Mouse (Mus musculus) testis, adult 2 months (tissue): ENCODE results near the gene Zdhhc13. TPM values are rescaled to one million over a fixed set of nuclear protein-coding genes. Genes with fewer than 3 reads are reported as not detected.

Experiments used
- H3K27ac ChIP-seq: fragments of 200-500 bp; 2 replicates; pipeline ENCODE4 v1.5.1; 2012; ENCODE audit warnings: low read depth, low read length; ENCODE audit not compliant: control insufficient read depth, insufficient read depth
- H3K27me3 ChIP-seq: fragments of 200-500 bp; 2 replicates; pipeline ENCODE4 v1.6.1; 2012; ENCODE audit warnings: mild to moderate bottlenecking, low read length, moderate library complexity; ENCODE audit not compliant: control insufficient read depth, insufficient read depth
- H3K36me3 ChIP-seq: fragments of 200-500 bp; 2 replicates; pipeline ENCODE4 v1.6.1; 2012; ENCODE audit warnings: mild to moderate bottlenecking, low read length; ENCODE audit not compliant: control insufficient read depth, insufficient read depth
- H3K4me1 ChIP-seq: fragments of 200-500 bp; 2 replicates; pipeline ENCODE4 v1.6.1; 2012; ENCODE audit warnings: low read length; ENCODE audit not compliant: control insufficient read depth, insufficient read depth
- H3K4me3 ChIP-seq: fragments of 200-500 bp; 2 replicates; pipeline ENCODE4 v1.5.1; 2012; ENCODE audit warnings: low read depth, mild to moderate bottlenecking, low read length, moderate library complexity, mixed read lengths; ENCODE audit not compliant: control insufficient read depth
- CTCF ChIP-seq: fragments of 200-500 bp; IDR thresholded peaks from 2 replicates; pipeline ENCODE4 v1.5.1; 2012; ENCODE audit warnings: low read depth, mild to moderate bottlenecking, inconsistent platforms, low read length, moderate library complexity; ENCODE audit not compliant: control insufficient read depth, insufficient read depth, insufficient replicate concordance
- POLR2A ChIP-seq: fragments of 200-500 bp; IDR thresholded peaks from 2 replicates; pipeline ENCODE4 v1.6.1; 2012; ENCODE audit warnings: low read depth, mild to moderate bottlenecking, inconsistent platforms, low read length, moderate library complexity; ENCODE audit not compliant: control insufficient read depth
- polyA plus RNA-seq: library from polyadenylated mRNA; depleted of rRNA; stranded (reverse); fragments of >200 nt; gene quantifications from 2 replicates; pipeline ENCODE4 v1.2.3, GENCODE M21; 2012

Gene Zdhhc13
- polyA plus RNA-seq, 1 experiment = 12.4 TPM

DNA sequence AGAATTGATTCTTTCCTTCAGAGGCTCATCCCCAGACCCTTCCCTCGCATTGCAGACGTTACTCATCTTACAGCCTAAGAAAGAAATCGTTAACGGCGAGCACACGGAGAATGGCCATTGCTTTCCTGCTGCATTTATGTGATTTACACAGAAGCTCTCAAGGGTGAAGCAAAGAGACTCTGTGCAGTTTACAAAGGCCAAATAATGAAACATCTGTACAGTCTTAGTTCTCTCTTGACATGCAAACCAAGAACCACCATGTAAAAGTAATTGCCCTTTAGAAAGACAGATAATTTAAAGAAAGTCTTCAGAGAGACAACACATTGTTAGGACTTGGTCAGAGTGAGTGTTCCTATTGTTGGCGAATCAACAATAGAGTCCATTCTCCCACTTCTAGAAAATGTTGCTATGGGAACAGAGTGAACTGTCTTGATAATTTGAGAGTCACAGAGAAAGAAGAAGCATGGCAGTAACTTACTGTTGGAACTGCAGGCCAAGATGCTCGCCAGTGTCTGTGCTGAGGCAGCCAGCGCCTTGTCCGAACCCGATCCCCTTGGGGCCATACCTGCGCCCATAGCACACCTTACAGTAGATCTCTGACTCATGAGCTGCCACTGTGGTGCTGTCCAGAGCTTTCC, 46.3 kb downstream of the Zdhhc13 start:
- Histone ChIP-seq H3K27me3 (no peaks in the 10 kb centered on the region), H3K4me1 (no peaks in the 10 kb centered on the region), H3K27ac (no peak overlapping the region), H3K4me3 (no peak overlapping the region), H3K36me3 (no peaks in the 10 kb centered on the region)
- TF ChIP-seq POLR2A (no peak), CTCF (no peak)

DNA sequence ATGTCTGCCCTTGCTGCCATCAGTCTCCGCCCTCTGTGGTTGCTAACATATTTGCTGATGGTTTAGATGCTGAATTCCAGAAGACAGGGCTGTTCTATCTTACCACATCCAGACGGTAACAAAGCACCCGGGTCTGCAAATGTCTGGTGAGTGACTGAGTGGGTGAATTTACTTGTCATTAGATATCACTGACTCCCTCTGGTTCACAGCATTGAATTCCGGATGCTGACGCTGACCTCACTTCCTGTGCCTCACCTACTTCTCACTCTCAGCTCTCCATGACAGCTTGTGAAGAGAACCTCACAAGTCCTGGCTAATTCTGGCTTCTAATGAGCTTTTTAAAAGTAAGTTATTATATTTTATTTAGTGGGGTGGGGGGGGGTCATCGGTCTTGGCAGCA, 48.1 kb downstream of the Zdhhc13 start:
- H3K4me3 ChIP-seq = no peak overlapping the region
- H3K4me1 ChIP-seq = no peaks in the 10 kb centered on the region
- H3K27me3 ChIP-seq = no peaks in the 10 kb centered on the region
- no peak overlapping the region for H3K27ac ChIP-seq
- no peak for TF ChIP-seq POLR2A
- TF ChIP-seq CTCF = no peak
- no peaks in the 10 kb centered on the region for H3K36me3 ChIP-seq

DNA sequence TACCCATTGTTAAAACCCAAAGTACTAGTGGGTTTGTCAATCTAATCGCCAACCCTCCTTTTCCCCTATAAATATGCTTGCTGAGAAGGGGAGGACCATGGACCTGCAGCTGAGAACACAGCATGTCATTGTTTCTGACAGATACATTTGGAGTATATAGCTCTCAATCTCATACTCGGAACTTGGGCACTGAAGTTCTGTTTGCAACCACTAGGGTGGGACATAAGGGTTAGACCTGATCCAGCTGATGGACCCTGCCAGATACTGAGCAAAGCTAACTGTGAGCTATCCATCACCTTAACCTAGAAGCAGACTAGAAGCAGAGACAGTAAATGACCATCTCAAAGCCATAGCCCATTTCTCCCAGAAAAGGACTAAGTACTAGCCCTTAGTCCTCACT, 49.6 kb downstream of the Zdhhc13 start:
- Histone ChIP-seq H3K4me3 (no peak overlapping the region), H3K27me3 (no peaks in the 10 kb centered on the region), H3K27ac (no peak overlapping the region), H3K36me3 (no peaks in the 10 kb centered on the region), H3K4me1 (no peaks in the 10 kb centered on the region)
- TF ChIP-seq CTCF = no peak
- no peak for TF ChIP-seq POLR2A

DNA sequence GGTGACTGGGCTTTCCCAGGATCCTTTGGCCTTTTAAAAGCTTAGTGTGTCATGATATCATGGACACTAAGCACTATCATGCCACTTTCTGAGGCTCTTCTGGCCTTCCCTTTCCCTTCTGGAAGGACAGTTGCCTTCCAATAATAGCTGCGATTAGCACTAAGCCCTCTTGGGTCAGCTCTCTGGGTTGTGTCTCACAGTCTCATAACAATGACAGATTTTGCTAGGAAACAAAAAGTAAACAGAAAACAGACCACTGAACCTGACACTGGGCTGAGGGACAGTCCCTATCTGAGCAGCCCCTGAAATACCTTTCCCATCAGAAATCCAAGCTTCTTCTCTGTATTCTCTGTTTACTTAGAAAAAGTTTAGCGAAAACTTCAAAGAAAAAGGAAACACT, 51.7 kb downstream of the Zdhhc13 start:
- Histone ChIP-seq H3K27ac (no peak overlapping the region), H3K4me1 (no peaks in the 10 kb centered on the region), H3K4me3 (no peak overlapping the region), H3K27me3 (no peaks in the 10 kb centered on the region), H3K36me3 (no peaks in the 10 kb centered on the region)
- TF ChIP-seq CTCF = no peak
- no peak for TF ChIP-seq POLR2A

DNA sequence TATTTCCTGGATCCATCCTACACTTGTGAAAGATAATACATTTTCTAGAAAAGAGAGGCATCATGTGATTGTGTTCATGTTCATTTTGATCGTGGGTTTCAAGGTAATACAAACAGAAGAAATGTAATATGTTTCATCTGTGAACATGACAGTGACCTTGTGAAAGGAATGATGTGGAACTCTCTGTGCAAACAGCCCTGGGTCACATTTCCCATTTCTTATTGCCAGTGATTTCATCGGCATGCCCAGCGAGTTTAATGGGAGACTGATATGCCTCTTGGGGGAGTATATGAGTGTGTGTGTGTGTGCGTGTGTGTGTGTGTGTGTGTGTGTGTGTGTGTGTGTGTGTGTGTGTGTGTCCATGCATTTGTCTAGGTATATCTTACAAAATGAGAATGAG, 52.7 kb downstream of the Zdhhc13 start:
- no peak for TF ChIP-seq CTCF
- no peak for TF ChIP-seq POLR2A
- no peaks in the 10 kb centered on the region for H3K4me1 ChIP-seq
- H3K27ac ChIP-seq = no peak overlapping the region
- no peak overlapping the region for H3K4me3 ChIP-seq
- H3K36me3 ChIP-seq = no peaks in the 10 kb centered on the region
- no peaks in the 10 kb centered on the region for H3K27me3 ChIP-seq

DNA sequence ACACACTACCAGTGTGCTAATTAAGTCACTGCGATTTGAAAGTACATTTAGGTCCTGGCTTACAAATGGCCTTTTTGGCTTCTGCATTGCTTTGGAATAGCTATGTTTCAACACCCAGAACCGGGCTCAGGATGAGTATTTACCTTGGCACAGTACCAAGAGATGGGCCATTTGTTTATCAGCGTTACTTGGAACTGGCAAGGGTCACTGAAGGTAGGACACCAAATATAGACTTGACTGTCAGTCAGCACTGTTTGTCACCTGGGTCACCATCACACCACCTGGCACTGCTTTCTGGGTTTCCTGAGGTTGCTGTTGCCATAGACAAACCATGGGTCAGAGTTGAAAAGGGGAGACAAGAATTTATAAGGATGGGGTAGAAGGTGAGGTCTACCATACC, 53.5 kb downstream of the Zdhhc13 start:
- no peaks in the 10 kb centered on the region for H3K4me1 ChIP-seq
- TF ChIP-seq CTCF (no peak), POLR2A (no peak)
- no peak overlapping the region for H3K4me3 ChIP-seq
- H3K27me3 ChIP-seq = no peaks in the 10 kb centered on the region
- no peaks in the 10 kb centered on the region for H3K36me3 ChIP-seq
- no peak overlapping the region for H3K27ac ChIP-seq

DNA sequence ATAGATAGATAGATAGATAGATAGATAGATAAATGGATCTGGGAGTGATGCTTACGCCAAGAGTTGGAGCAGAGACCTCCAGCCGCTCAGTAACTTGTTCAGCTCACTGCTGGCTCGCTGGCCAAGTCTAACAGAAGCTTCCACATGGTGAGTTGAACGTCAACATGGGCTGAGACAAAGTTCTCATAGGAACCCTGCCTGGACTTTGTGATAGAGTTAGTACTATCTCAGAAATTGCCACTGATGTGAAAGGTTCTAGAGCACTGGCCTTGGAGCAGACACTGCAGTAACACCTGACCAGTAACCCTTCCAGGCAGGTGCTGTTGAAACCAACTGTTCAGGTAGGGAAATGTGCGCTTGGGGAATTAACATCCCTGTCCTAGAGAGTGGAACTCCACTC, 54.7 kb downstream of the Zdhhc13 start:
- no peak overlapping the region for H3K27ac ChIP-seq
- TF ChIP-seq POLR2A (no peak), CTCF (no peak)
- no peaks in the 10 kb centered on the region for H3K27me3 ChIP-seq
- H3K4me1 ChIP-seq = no peaks in the 10 kb centered on the region
- no peak overlapping the region for H3K4me3 ChIP-seq
- no peaks in the 10 kb centered on the region for H3K36me3 ChIP-seq

DNA sequence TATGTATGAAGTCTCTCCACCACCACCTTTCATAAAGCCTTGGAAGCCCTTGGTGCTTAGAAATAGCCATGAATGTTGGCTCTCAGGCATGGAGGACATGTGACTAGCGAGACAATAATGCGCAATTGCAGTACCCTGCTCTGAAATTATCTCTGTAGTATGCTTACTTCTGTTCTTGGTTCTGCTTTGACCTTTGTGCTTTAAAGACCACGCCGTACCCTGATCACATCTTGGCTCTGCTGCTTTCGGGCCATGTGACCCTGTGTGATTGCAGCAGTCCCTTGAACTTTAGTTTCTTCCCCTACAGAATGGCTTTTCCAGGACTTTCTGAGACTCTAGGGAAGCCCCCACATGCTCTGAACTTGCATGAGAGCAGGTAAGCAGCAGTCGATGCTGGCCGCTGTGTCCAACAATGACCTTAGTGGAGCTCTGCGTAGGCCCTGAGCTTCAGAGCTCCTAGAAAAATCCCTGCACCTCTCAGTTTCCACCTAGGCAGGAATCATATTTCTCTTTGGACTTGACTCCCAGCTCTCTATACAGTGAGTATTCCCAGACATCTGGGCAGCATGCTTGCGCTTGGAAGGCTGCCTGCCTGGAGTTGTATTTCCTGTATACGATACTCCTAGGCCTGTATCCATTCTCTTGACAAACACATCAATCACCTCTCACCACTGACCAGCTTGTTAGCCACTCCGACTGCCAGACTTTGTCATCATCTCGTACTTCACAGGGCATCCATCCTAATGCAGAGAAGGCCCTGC, 56.6 kb downstream of the Zdhhc13 start:
- no peaks in the 10 kb centered on the region for H3K36me3 ChIP-seq
- TF ChIP-seq CTCF = no peak
- TF ChIP-seq POLR2A = no peak
- H3K27me3 ChIP-seq = no peaks in the 10 kb centered on the region
- H3K27ac ChIP-seq = no peak overlapping the region
- H3K4me3 ChIP-seq = no peak overlapping the region
- no peaks in the 10 kb centered on the region for H3K4me1 ChIP-seq
